ENCODE assay signal across 11 mouse cellular contexts in genomic region chr14:26867356-26867755, GRCm38 (mm10). TPM values are rescaled to one million over a fixed set of nuclear protein-coding genes. Genes with fewer than 3 reads are reported as not detected.
A peak's percentile ranks its signal among the peaks of the same experiment; 100 is the strongest.
DNase-seq lines count a peak whose midpoint lies in the region; ATAC-seq and TF ChIP-seq lines count a peak whose summit lies in the region.
"Had no signal": no experiment of that assay in that cellular context is flagged by ENCODE, and none has a peak within 500 bp of the region (broad histone marks: within the 10 kb centered on the region; RNA-seq: fewer than 3 reads in every experiment).

No protein-coding gene starts in this region.

- DNase-seq in CD4-positive, CD25-positive, alpha-beta regulatory T cell, adult 2 months (ENCODE audit: low read depth, low spot score): peak; percentile 21
- DNase-seq in lung, postnatal 0 days (ENCODE audit: low spot score): no peak
- DNase-seq in lung, postnatal 4 days: no peak
- peak; percentile 92 for DNase-seq in ZHBTc4 (ENCODE audit: low read depth, low spot score)
- DNase-seq in mesoderm, embryonic 11.5 days (ENCODE audit: low read depth, low spot score): peak; percentile 4
- DNase-seq in adrenal gland, postnatal 10 days: no peak
- DNase-seq: cerebellum, adult 18-20 months; heart, postnatal 14 days had no signal

- TF ChIP-seq CTCF in lung, postnatal 0 days (IDR thresholded peaks at IDR 0.05): peak; percentile 25; the same call in 1 of the 2 replicates

- no peak overlapping the region for H3K4me3 ChIP-seq in lung, postnatal 0 days (ENCODE audit: low read depth, low read length)
- H3K4me3 ChIP-seq: erythroblast, embryonic 14.5 days had no signal

- no peak overlapping the region for H3K27ac ChIP-seq in lung, postnatal 0 days (ENCODE audit: low read length)

- no peaks in the 10 kb centered on the region for H3K4me1 ChIP-seq in lung, postnatal 0 days (ENCODE audit: insufficient read depth, low read depth, low read length)

- no peak overlapping the region for H3K9ac ChIP-seq in lung, postnatal 0 days (replicated peaks; ENCODE audit: low read depth)

- TF ChIP-seq EP300 in lung, postnatal 0 days (IDR thresholded peaks at IDR 0.05): no peak

- no peak for ATAC-seq in CD4-positive, CD25-positive, alpha-beta regulatory T cell, adult 4 months
- no peak for ATAC-seq in lung, postnatal 0 days
- ATAC-seq in monocyte, adult 5-6 weeks (replicated peaks; ENCODE audit: insufficient number of reproducible peaks, low FRiP score, low TSS enrichment, poor library complexity, severe bottlenecking): no peak

- H3K36me3 ChIP-seq in lung, postnatal 0 days (ENCODE audit: insufficient read depth, low read length): no peaks in the 10 kb centered on the region

- H3K4me2 ChIP-seq in lung, postnatal 0 days (replicated peaks; ENCODE audit: low read depth, low read length): no peak overlapping the region

- H3K9me3 ChIP-seq in lung, postnatal 0 days (ENCODE audit: low read length): no peaks in the 10 kb centered on the region

- 70% methylated on average over 9 of the region's 9 CpGs for WGBS in lung, postnatal 0 days

- no peaks in the 10 kb centered on the region for H3K27me3 ChIP-seq in lung, postnatal 0 days (replicated peaks; ENCODE audit: insufficient read depth, low read length)

RNA-seq across cellular contexts. Expression of gene Asb14, which starts 27.0 kb away (rescaled TPM):
- polyA plus RNA-seq in CD4-positive, CD25-positive, alpha-beta regulatory T cell, adult 4 months (2017; shearing (Covaris generic)): 1 to 10 TPM; 1.0 TPM
- polyA plus RNA-seq in lung, postnatal 0 days (2015; fragmentation: Nextera tagmentation; extraction: Ambion mirVana): 0.24 and 0.64 TPM in 2 replicates
- total RNA-seq in adrenal gland, postnatal 10 days (2021): 1 to 10 TPM in 1 of 2 experiments, under 1 TPM in 1; 0.45 to 4.8 TPM
- 1.9 to 4.9 TPM (median 2.4 TPM) in 3 replicates for total RNA-seq in monocyte, adult 5-6 weeks (2017)
- polyA plus RNA-seq: erythroblast, embryonic 14.5 days had no signal

Comparison
In these comparisons a context has a peak if more than half of its experiments do, and no peak if none do; other contexts are left out.
1. DNase-seq: peak in CD4-positive, CD25-positive, alpha-beta regulatory T cell, adult 2 months (single experiment), ZHBTc4 (single experiment) and mesoderm, embryonic 11.5 days (single experiment); none in lung, postnatal 0 days (single experiment), lung, postnatal 4 days (0 of 2) and adrenal gland, postnatal 10 days (single experiment).